Comparison of ENCODE assay signal across 17 mouse cellular contexts in the genomic region with DNA sequence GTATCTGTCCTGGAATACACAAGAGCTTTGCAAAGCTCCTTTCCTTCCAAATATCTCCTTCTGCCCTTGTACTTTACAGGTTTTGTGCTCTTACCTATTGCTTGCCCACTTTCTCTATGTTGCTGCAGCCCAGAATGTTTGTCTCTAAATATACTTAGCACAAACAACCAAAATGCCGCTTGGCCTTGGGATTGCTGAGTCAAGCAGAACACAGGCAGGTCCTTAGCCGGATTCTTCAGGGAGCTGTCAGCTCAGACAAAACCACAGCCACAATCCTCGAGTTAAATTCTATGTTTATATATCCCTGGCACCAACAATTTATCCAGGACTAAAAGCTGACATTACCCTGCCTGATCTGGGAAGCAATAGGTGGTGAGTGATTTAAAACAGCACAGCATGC. TPM values are rescaled to one million over a fixed set of nuclear protein-coding genes. Genes with fewer than 3 reads are reported as not detected.
A peak's percentile ranks its signal among the peaks of the same experiment; 100 is the strongest.
DNase-seq lines count a peak whose midpoint lies in the region; TF ChIP-seq lines count a peak whose summit lies in the region.
"Had no signal": no experiment of that assay in that cellular context is flagged by ENCODE, and none has a peak within 500 bp of the region (broad histone marks: within the 10 kb centered on the region; RNA-seq: fewer than 3 reads in every experiment).

No protein-coding gene starts in this region.

- H3K27me3 ChIP-seq in thymus, adult 2 months (ENCODE audit: control insufficient read depth, insufficient read depth, low read length) = no peaks in the 10 kb centered on the region
- H3K27me3 ChIP-seq: embryonic facial prominence, embryonic 13.5 days; forebrain, embryonic 13.5 days; hindbrain, embryonic 13.5 days had no signal

- no peak for TF ChIP-seq CTCF in gastrocnemius, adult 2 months (IDR thresholded peaks at IDR 0.05)
- TF ChIP-seq CTCF in thymus, adult 2 months (IDR thresholded peaks at IDR 0.05; ENCODE audit: borderline replicate concordance, control insufficient read depth, extremely low read depth, insufficient read depth, low read length, poor library complexity) = no peak

- no peaks in the 10 kb centered on the region for H3K4me1 ChIP-seq in thymus, adult 2 months (replicated peaks; ENCODE audit: control insufficient read depth, insufficient read depth, low read length)
- H3K4me1 ChIP-seq: embryonic facial prominence, embryonic 13.5 days; forebrain, embryonic 13.5 days; hindbrain, embryonic 13.5 days had no signal

- no peak for TF ChIP-seq POLR2A in thymus, adult 2 months (IDR thresholded peaks at IDR 0.05; ENCODE audit: control insufficient read depth, extremely low read depth, insufficient read depth, low read length, poor library complexity)

- 89% methylated on average over 3 of the region's 3 CpGs for WGBS in thymus, adult 2 months

- intact Hi-C loops in gastrocnemius, adult 2 months (cut with DNase I) = no loop called here
- intact Hi-C loops in gastrocnemius, postnatal 36 days (cut with DNase I) = no loop called here

- H3K4me3 ChIP-seq in gastrocnemius, adult 2 months = peak overlapping the region; percentile 23
- no peak overlapping the region for H3K4me3 ChIP-seq in thymus, adult 2 months (ENCODE audit: control insufficient read depth, insufficient read depth, low read length)
- H3K4me3 ChIP-seq: embryonic facial prominence, embryonic 13.5 days; forebrain, embryonic 13.5 days; hindbrain, embryonic 13.5 days had no signal

- peak overlapping the region; percentile 86 for H3K27ac ChIP-seq in gastrocnemius, adult 2 months
- H3K27ac ChIP-seq in thymus, adult 2 months (ENCODE audit: control insufficient read depth, insufficient read depth, low read length) = no peak overlapping the region
- H3K27ac ChIP-seq: embryonic facial prominence, embryonic 13.5 days; forebrain, embryonic 13.5 days; hindbrain, embryonic 13.5 days; hindbrain, postnatal 0 days had no signal

- H3K36me3 ChIP-seq in thymus, adult 2 months (ENCODE audit: control insufficient read depth, insufficient read depth, low read length) = peaks cover 72% of the 10 kb centered on the region

- peak; percentile 44 for DNase-seq in gastrocnemius, adult 2 months
- no peak for DNase-seq in gastrocnemius, postnatal 36 days
- peak; percentile 51 to 79 for DNase-seq in adrenal gland, adult (ENCODE audit: inconsistent age in 2 of 2, low spot score in 1 of 2)
- DNase-seq in adrenal gland, postnatal 10 days = peak; percentile 12
- peak; percentile 7 for DNase-seq in brain, adult 2 months (ENCODE audit: low read depth, low spot score)
- DNase-seq in thymus, postnatal 36 days = no peak
- no peak for DNase-seq in thymus, adult 2 months
- DNase-seq: cerebellum, adult 11-12 months; cerebellum, adult 9-10 months; cerebellum, postnatal 25 days; forebrain, postnatal 0 days; heart, postnatal 14 days; kidney, adult 11 months had no signal

RNA-seq across cellular contexts. Expression of a gene that starts 14.3 kb away (rescaled TPM):
- 10 to 100 TPM; 29.7 to 34.3 TPM for total RNA-seq in gastrocnemius, adult 2 months (2021)
- total RNA-seq in gastrocnemius, postnatal 36 days (2021) = 10 to 100 TPM; 29.6 to 40.7 TPM
- total RNA-seq in adrenal gland, postnatal 10 days (2021) = 10 to 100 TPM; 30.3 to 45.3 TPM
- polyA plus RNA-seq in thymus, adult 2 months (2012; rRNA removed) = 15.9 and 17.4 TPM in 2 replicates

RNA-seq across cellular contexts. Expression of a gene that starts 14.5 kb away (rescaled TPM):
- 10 to 100 TPM; 31.4 to 51.8 TPM for total RNA-seq in gastrocnemius, adult 2 months (2021)
- 10 to 100 TPM; 40.0 to 41.0 TPM for total RNA-seq in gastrocnemius, postnatal 36 days (2021)
- 10 to 100 TPM; 30.7 to 38.3 TPM for total RNA-seq in adrenal gland, postnatal 10 days (2021)
- polyA plus RNA-seq in thymus, adult 2 months (2012; rRNA removed) = 21.9 and 24.3 TPM in 2 replicates

RNA-seq across cellular contexts. Expression of a gene that starts 36.4 kb away (rescaled TPM):
- 10 to 100 TPM; 16.1 to 21.1 TPM for total RNA-seq in gastrocnemius, adult 2 months (2021)
- total RNA-seq in gastrocnemius, postnatal 36 days (2021) = 10 to 100 TPM; 20.1 to 20.2 TPM
- total RNA-seq in adrenal gland, postnatal 10 days (2021) = 10 to 100 TPM; 33.9 to 36.7 TPM
- polyA plus RNA-seq in thymus, adult 2 months (2012; rRNA removed) = 38.8 and 40.8 TPM in 2 replicates

Comparison
In these comparisons a context has a peak if more than half of its experiments do, and no peak if none do; other contexts are left out.
1. DNase-seq: peak in gastrocnemius, adult 2 months (single experiment), adrenal gland, adult (2 of 2), adrenal gland, postnatal 10 days (single experiment) and brain, adult 2 months (single experiment); none in gastrocnemius, postnatal 36 days (0 of 2), thymus, postnatal 36 days (0 of 2) and thymus, adult 2 months (single experiment).